Mouse (Mus musculus) effector memory CD4-positive, alpha-beta T cell, adult 7 months (primary cell): Measurements from ENCODE around the gene Timm50. TPM values are rescaled to one million over a fixed set of nuclear protein-coding genes. Genes with fewer than 3 reads are reported as not detected.

ENCODE experiments used
- polyA plus RNA-seq: library from polyadenylated mRNA; unstranded; fragments of 100-300 nt; shearing (Covaris generic); gene quantifications from one replicate; pipeline ENCODE4 v1.2.1, GENCODE M21; 2017

Gene Timm50
- 51.7 TPM for polyA plus RNA-seq

GRCm38 (mm10) chr7:28311926-28312543 is at the start of gene Timm50:
Timm50 (minus strand) TSS chr7:28312072.

GRCm38 (mm10) chr7:28350155-28350883 is 38.4 kb upstream of the Timm50 start, which contains the start of gene Rps16:
Rps16 (plus strand) TSS chr7:28350652.

GRCm38 (mm10) chr7:28338108-28338998 is 26.5 kb upstream of the Timm50 start, which contains the start of gene Supt5:
Supt5 (minus strand) TSS chr7:28338746.

GRCm38 (mm10) chr7:28301616-28302433 is 10.0 kb downstream of the Timm50 start, which contains the start of gene Dll3:
Dll3 (minus strand) TSS chr7:28302238.

GRCm38 (mm10) chr7:28290638-28291590 is 21.0 kb downstream of the Timm50 start, which contains the start of gene Selenov:
Selenov (minus strand) TSS chr7:28291186.

GRCm38 (mm10) chr7:28277615-28278278 is 34.1 kb downstream of the Timm50 start, which contains the start of gene Eid2b:
Eid2b (plus strand) TSS chr7:28277739.

GRCm38 (mm10) chr7:28267129-28268041 is 44.5 kb downstream of the Timm50 start, which contains the start of gene Eid2:
Eid2 (plus strand) TSS chr7:28267881.

Other genes with a start within 250 kb of the Timm50 start
- gene Fcgbp, start 240.8 kb downstream of the Timm50 start, polyA plus RNA-seq: 0.55 TPM
- gene 9530053A07Rik, start 182.6 kb downstream of the Timm50 start, polyA plus RNA-seq: 0.10 TPM
- gene Fbl, start 142.4 kb downstream of the Timm50 start, polyA plus RNA-seq: 180 TPM
- 10.2 TPM for gene Dyrk1b, start 132.6 kb downstream of the Timm50 start, polyA plus RNA-seq
- gene Eid2, start 44.2 kb downstream of the Timm50 start, polyA plus RNA-seq: 13.7 TPM
- 0.79 TPM for gene Eid2b, start 34.3 kb downstream of the Timm50 start, polyA plus RNA-seq
- 0.40 TPM for gene Selenov, start 20.9 kb downstream of the Timm50 start, polyA plus RNA-seq
- gene Dll3, start 9.8 kb downstream of the Timm50 start, polyA plus RNA-seq: not detected
- gene Supt5, start 26.7 kb upstream of the Timm50 start, polyA plus RNA-seq: 172 TPM
- gene Rps16, start 38.6 kb upstream of the Timm50 start, polyA plus RNA-seq: 871 TPM
- 21.7 TPM for gene Plekhg2, start 60.5 kb upstream of the Timm50 start, polyA plus RNA-seq
- gene Zfp36, start 68.2 kb upstream of the Timm50 start, polyA plus RNA-seq: 606 TPM
- 20.2 TPM for gene Med29, start 80.6 kb upstream of the Timm50 start, polyA plus RNA-seq
- 160 TPM for gene Paf1, start 80.9 kb upstream of the Timm50 start, polyA plus RNA-seq
- gene Gmfg, start 125.4 kb upstream of the Timm50 start, polyA plus RNA-seq: 550 TPM
- 0.88 TPM for gene Lrfn1, start 139.9 kb upstream of the Timm50 start, polyA plus RNA-seq
- not detected for gene Ifnl2, start 198.4 kb upstream of the Timm50 start, polyA plus RNA-seq
- not detected for gene Ifnl3, start 210.8 kb upstream of the Timm50 start, polyA plus RNA-seq
- not detected for gene Sycn, start 228.8 kb upstream of the Timm50 start, polyA plus RNA-seq
- 4.0 TPM for gene Nccrp1, start 235.2 kb upstream of the Timm50 start, polyA plus RNA-seq